Comparison of ENCODE assay signal across 19 mouse cellular contexts in genomic region chr12:86876116-86876515, GRCm38 (mm10).
"Had no signal": no experiment of that assay in that cellular context is flagged by ENCODE, and none has a peak within 500 bp of the region (broad histone marks: within the 10 kb centered on the region; RNA-seq: fewer than 3 reads in every experiment).

No protein-coding gene starts in this region.

- H3K27me3 ChIP-seq: limb, embryonic 12.5 days; limb, embryonic 15.5 days; midbrain, embryonic 12.5 days; midbrain, embryonic 15.5 days; neural tube, embryonic 13.5 days; stomach, embryonic 15.5 days had no signal

- H3K36me3 ChIP-seq: limb, embryonic 12.5 days; limb, embryonic 15.5 days; midbrain, embryonic 12.5 days; midbrain, embryonic 15.5 days; neural tube, embryonic 13.5 days; stomach, embryonic 15.5 days had no signal

- H3K4me2 ChIP-seq: limb, embryonic 12.5 days; limb, embryonic 15.5 days; liver, embryonic 11.5 days; lung, embryonic 14.5 days; midbrain, embryonic 12.5 days; midbrain, embryonic 15.5 days; neural tube, embryonic 13.5 days; stomach, embryonic 15.5 days had no signal

- H3K9ac ChIP-seq: limb, embryonic 12.5 days; limb, embryonic 15.5 days; liver, embryonic 14.5 days; liver, postnatal 0 days; lung, embryonic 14.5 days; midbrain, embryonic 12.5 days; midbrain, embryonic 15.5 days; neural tube, embryonic 13.5 days; stomach, embryonic 15.5 days had no signal

- ATAC-seq: liver, postnatal 0 days; lung, postnatal 0 days; midbrain, embryonic 15.5 days had no signal

- DNase-seq: kidney, adult 2 months; kidney, postnatal 25 days; layer of hippocampus, adult 9-11 months; liver, postnatal 0 days; lung, embryonic 14.5 days; thymus, postnatal 36 days had no signal

- H3K9me3 ChIP-seq: limb, embryonic 15.5 days; midbrain, embryonic 12.5 days; midbrain, embryonic 15.5 days; neural tube, embryonic 13.5 days; stomach, embryonic 15.5 days had no signal

- H3K27ac ChIP-seq: kidney, postnatal 0 days; layer of hippocampus, adult 2 months; limb, embryonic 12.5 days; limb, embryonic 15.5 days; liver, embryonic 14.5 days; macrophage; midbrain, embryonic 12.5 days; midbrain, embryonic 15.5 days; neural tube, embryonic 13.5 days; stomach, embryonic 15.5 days had no signal

- H3K4me3 ChIP-seq: layer of hippocampus, adult 2 months; limb, embryonic 12.5 days; limb, embryonic 15.5 days; midbrain, embryonic 12.5 days; midbrain, embryonic 15.5 days; myocyte; neural tube, embryonic 13.5 days; stomach, embryonic 15.5 days had no signal
